Mouse (Mus musculus): Measurements from ENCODE around the gene Anp32b. TPM values are rescaled to one million over a fixed set of nuclear protein-coding genes. Genes with fewer than 3 reads are reported as not detected.

Anp32b gene
- polyA plus RNA-seq (2016; fragmentation: Nextera tagmentation; extraction: Ambion mirVana): 362 and 372 TPM in 2 replicates

GRCm38 (mm10) chr4:46450519-46451131 is at the start of gene Anp32b:
Gene Anp32b, plus strand, starts transcription at chr4:46450902.
- Histone ChIP-seq H3K4me2 (peak within 1 kb of the TSS; percentile 79), H3K27ac (peak within 1 kb of the TSS; percentile 100), H3K9ac (replicated peaks) (peak within 1 kb of the TSS; percentile 99), H3K4me1 (replicated peaks) (peaks cover 24% of the 10 kb centered on the region), H3K27me3 (no peaks in the 10 kb centered on the region), H3K9me3 (no peaks in the 10 kb centered on the region), H3K4me3 (replicated peaks) (peak within 1 kb of the TSS; percentile 95), H3K36me3 (no peaks in the 10 kb centered on the region)
- under 1% methylated on average over 66 of the region's 66 CpGs for WGBS
- peak; percentile 97 for ATAC-seq (ENCODE audit: insufficient number of reproducible peaks, insufficient read depth, low FRiP score, low TSS enrichment, low read depth)

- Histone ChIP-seq H3K9me3 (no peaks in the 10 kb centered on the region), H3K4me1 (replicated peaks) (no peaks in the 10 kb centered on the region), H3K36me3 (no peaks in the 10 kb centered on the region), H3K27me3 (no peaks in the 10 kb centered on the region), H3K4me2 (no peak overlapping the region), H3K27ac (no peak overlapping the region), H3K9ac (replicated peaks) (no peak overlapping the region), H3K4me3 (replicated peaks) (no peak overlapping the region)
- ATAC-seq (ENCODE audit: insufficient number of reproducible peaks, insufficient read depth, low FRiP score, low TSS enrichment, low read depth): no peak
- 77% methylated on average over 6 of the region's 6 CpGs for WGBS
Observed at GRCm38 (mm10) chr4:46404042-46404795, 46.5 kb upstream of the Anp32b start.

- Histone ChIP-seq H3K27me3 (no peaks in the 10 kb centered on the region), H3K4me1 (replicated peaks) (no peaks in the 10 kb centered on the region), H3K4me3 (replicated peaks) (no peak overlapping the region), H3K36me3 (no peaks in the 10 kb centered on the region), H3K4me2 (no peak overlapping the region), H3K27ac (no peak overlapping the region), H3K9ac (replicated peaks) (no peak overlapping the region), H3K9me3 (no peaks in the 10 kb centered on the region)
- WGBS: 88% methylated on average over 8 of the region's 8 CpGs
- ATAC-seq (ENCODE audit: insufficient number of reproducible peaks, insufficient read depth, low FRiP score, low TSS enrichment, low read depth): no peak
Observed at GRCm38 (mm10) chr4:46406966-46407703, 43.6 kb upstream of the Anp32b start.

- 88% methylated on average over 5 of the region's 5 CpGs for WGBS
- H3K4me3 ChIP-seq (replicated peaks): no peak overlapping the region
- no peak overlapping the region for H3K9ac ChIP-seq (replicated peaks)
- H3K4me2 ChIP-seq: no peak overlapping the region
- no peak overlapping the region for H3K27ac ChIP-seq
- H3K27me3 ChIP-seq: no peaks in the 10 kb centered on the region
- no peak for ATAC-seq (ENCODE audit: insufficient number of reproducible peaks, insufficient read depth, low FRiP score, low TSS enrichment, low read depth)
- no peaks in the 10 kb centered on the region for H3K36me3 ChIP-seq
- H3K4me1 ChIP-seq (replicated peaks): no peaks in the 10 kb centered on the region
- H3K9me3 ChIP-seq: no peaks in the 10 kb centered on the region
Observed at GRCm38 (mm10) chr4:46410677-46411076, 40.0 kb upstream of the Anp32b start.

- Histone ChIP-seq H3K9me3 (no peaks in the 10 kb centered on the region), H3K9ac (replicated peaks) (no peak overlapping the region), H3K27ac (no peak overlapping the region), H3K4me2 (no peak overlapping the region), H3K36me3 (no peaks in the 10 kb centered on the region), H3K4me3 (replicated peaks) (no peak overlapping the region), H3K4me1 (replicated peaks) (no peaks in the 10 kb centered on the region), H3K27me3 (no peaks in the 10 kb centered on the region)
- no peak for ATAC-seq (ENCODE audit: insufficient number of reproducible peaks, insufficient read depth, low FRiP score, low TSS enrichment, low read depth)
- WGBS: 75% methylated on average over 6 of the region's 6 CpGs
Observed at GRCm38 (mm10) chr4:46411489-46411888, 39.2 kb upstream of the Anp32b start.

- Histone ChIP-seq H3K27ac (no peak overlapping the region), H3K9me3 (no peaks in the 10 kb centered on the region), H3K4me1 (replicated peaks) (no peaks in the 10 kb centered on the region), H3K9ac (replicated peaks) (no peak overlapping the region), H3K4me3 (replicated peaks) (no peak overlapping the region), H3K27me3 (no peaks in the 10 kb centered on the region), H3K4me2 (no peak overlapping the region), H3K36me3 (no peaks in the 10 kb centered on the region)
- WGBS: 81% methylated on average over 1 of the region's 1 CpGs
- ATAC-seq (ENCODE audit: insufficient number of reproducible peaks, insufficient read depth, low FRiP score, low TSS enrichment, low read depth): no peak
Observed at GRCm38 (mm10) chr4:46412113-46412512, 38.6 kb upstream of the Anp32b start.

GRCm38 (mm10) chr4:46413406-46413805 is 37.3 kb upstream of the Anp32b start, which contains the start of gene Hemgn:
Gene Hemgn, minus strand, starts transcription at chr4:46413506.
- Histone ChIP-seq H3K36me3 (no peaks in the 10 kb centered on the region), H3K27ac (no peak within 1 kb of the TSS), H3K27me3 (no peaks in the 10 kb centered on the region), H3K9me3 (no peaks in the 10 kb centered on the region), H3K9ac (replicated peaks) (no peak within 1 kb of the TSS), H3K4me2 (no peak within 1 kb of the TSS), H3K4me3 (replicated peaks) (no peak within 1 kb of the TSS), H3K4me1 (replicated peaks) (no peaks in the 10 kb centered on the region)
- WGBS: 75% methylated on average over 7 of the region's 7 CpGs
- ATAC-seq (ENCODE audit: insufficient number of reproducible peaks, insufficient read depth, low FRiP score, low TSS enrichment, low read depth): no peak

GRCm38 (mm10) chr4:46417491-46417890 is 33.2 kb upstream of the Anp32b start:
- Histone ChIP-seq H3K4me1 (replicated peaks) (no peaks in the 10 kb centered on the region), H3K4me2 (no peak overlapping the region), H3K27ac (no peak overlapping the region), H3K36me3 (no peaks in the 10 kb centered on the region), H3K4me3 (replicated peaks) (no peak overlapping the region), H3K9ac (replicated peaks) (no peak overlapping the region), H3K9me3 (no peaks in the 10 kb centered on the region), H3K27me3 (no peaks in the 10 kb centered on the region)
- ATAC-seq (ENCODE audit: insufficient number of reproducible peaks, insufficient read depth, low FRiP score, low TSS enrichment, low read depth): no peak
- WGBS: 63% methylated on average over 3 of the region's 3 CpGs

- H3K27ac ChIP-seq: no peak overlapping the region
- no peaks in the 10 kb centered on the region for H3K9me3 ChIP-seq
- no peak overlapping the region for H3K4me3 ChIP-seq (replicated peaks)
- no peaks in the 10 kb centered on the region for H3K27me3 ChIP-seq
- no peaks in the 10 kb centered on the region for H3K4me1 ChIP-seq (replicated peaks)
- no peak overlapping the region for H3K9ac ChIP-seq (replicated peaks)
- WGBS: 83% methylated on average over 9 of the region's 9 CpGs
- ATAC-seq (ENCODE audit: insufficient number of reproducible peaks, insufficient read depth, low FRiP score, low TSS enrichment, low read depth): no peak
- H3K4me2 ChIP-seq: no peak overlapping the region
- no peaks in the 10 kb centered on the region for H3K36me3 ChIP-seq
Observed at GRCm38 (mm10) chr4:46418851-46419250, 31.9 kb upstream of the Anp32b start.

GRCm38 (mm10) chr4:46422625-46423024 is 28.1 kb upstream of the Anp32b start:
- no peaks in the 10 kb centered on the region for H3K36me3 ChIP-seq
- no peak overlapping the region for H3K27ac ChIP-seq
- WGBS: 59% methylated on average over 8 of the region's 8 CpGs
- H3K9ac ChIP-seq (replicated peaks): no peak overlapping the region
- H3K9me3 ChIP-seq: no peaks in the 10 kb centered on the region
- H3K4me2 ChIP-seq: no peak overlapping the region
- H3K4me3 ChIP-seq (replicated peaks): no peak overlapping the region
- H3K4me1 ChIP-seq (replicated peaks): no peaks in the 10 kb centered on the region
- H3K27me3 ChIP-seq: no peaks in the 10 kb centered on the region
- ATAC-seq (ENCODE audit: insufficient number of reproducible peaks, insufficient read depth, low FRiP score, low TSS enrichment, low read depth): no peak

GRCm38 (mm10) chr4:46428903-46429499 is 21.7 kb upstream of the Anp32b start:
- no peaks in the 10 kb centered on the region for H3K9me3 ChIP-seq
- H3K36me3 ChIP-seq: no peaks in the 10 kb centered on the region
- H3K9ac ChIP-seq (replicated peaks): no peak overlapping the region
- no peaks in the 10 kb centered on the region for H3K27me3 ChIP-seq
- no peaks in the 10 kb centered on the region for H3K4me1 ChIP-seq (replicated peaks)
- no peak overlapping the region for H3K4me2 ChIP-seq
- no peak overlapping the region for H3K27ac ChIP-seq
- ATAC-seq (ENCODE audit: insufficient number of reproducible peaks, insufficient read depth, low FRiP score, low TSS enrichment, low read depth): no peak
- no peak overlapping the region for H3K4me3 ChIP-seq (replicated peaks)
- 67% methylated on average over 10 of the region's 10 CpGs for WGBS
